Mouse (Mus musculus) spleen, postnatal 14 days (tissue): ENCODE data around the gene Dynll2.
"Not testable (repeated sequence)": the region's sequence is repeated elsewhere in the genome, so short reads cannot be mapped to it uniquely, and the experiment has no call there.

ENCODE experiments used
- DNase-seq, 2 experiments: peaks; one replicate each; pipeline ENCODE4 v3.0.0; 2021 to 2022; ENCODE audit warnings: low spot score in 2 of 2

Dynll2 gene

DNA sequence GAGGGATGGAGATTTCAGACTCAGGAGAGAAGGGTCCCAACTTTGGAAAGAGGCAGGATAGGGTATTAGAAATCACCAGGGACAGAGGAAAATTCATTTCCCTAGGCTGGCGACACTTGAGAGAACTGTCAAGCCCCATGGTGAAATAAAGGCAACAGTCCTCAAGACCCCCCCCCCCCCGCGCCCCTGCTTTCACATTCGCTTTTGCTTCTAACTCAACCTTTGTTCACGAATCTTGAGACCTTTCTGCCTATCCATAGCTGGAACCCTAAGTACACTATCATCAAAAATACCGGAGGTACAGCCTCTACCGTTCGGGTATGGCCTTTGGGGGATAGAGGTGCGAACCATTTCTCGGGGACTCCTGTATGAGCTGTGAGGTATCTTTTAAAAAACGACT, 528 bp upstream of the Dynll2 start:
- no peak for DNase-seq

- peak in 1 of 2 experiments; percentile 19 for DNase-seq
These were observed 1.1 kb downstream of the Dynll2 start for GRCm38 (mm10) chr11:87986141-87986741.

GRCm38 (mm10) chr11:87985643-87986042, 1.7 kb downstream of the Dynll2 start:
- DNase-seq, result no peak

DNA sequence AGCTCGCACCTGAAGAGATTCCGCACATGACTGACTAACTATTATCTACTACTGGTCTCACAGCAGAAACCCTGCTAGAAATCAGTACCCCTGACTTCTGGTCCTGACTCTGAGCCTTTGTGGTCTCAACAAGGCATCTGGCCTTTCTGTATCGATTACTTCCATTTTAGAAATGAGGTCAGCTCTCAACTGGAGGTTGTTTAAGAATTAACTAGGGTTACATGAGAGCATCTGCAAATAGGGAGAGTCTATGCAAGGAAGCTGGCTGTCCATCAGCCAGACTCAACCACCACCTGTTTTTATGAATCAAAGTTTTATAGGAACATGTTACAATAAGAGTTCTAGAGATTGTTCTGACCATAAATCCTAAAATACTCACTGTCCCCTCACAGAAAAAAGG, 2.8 kb downstream of the Dynll2 start:
- no peak for DNase-seq

DNA sequence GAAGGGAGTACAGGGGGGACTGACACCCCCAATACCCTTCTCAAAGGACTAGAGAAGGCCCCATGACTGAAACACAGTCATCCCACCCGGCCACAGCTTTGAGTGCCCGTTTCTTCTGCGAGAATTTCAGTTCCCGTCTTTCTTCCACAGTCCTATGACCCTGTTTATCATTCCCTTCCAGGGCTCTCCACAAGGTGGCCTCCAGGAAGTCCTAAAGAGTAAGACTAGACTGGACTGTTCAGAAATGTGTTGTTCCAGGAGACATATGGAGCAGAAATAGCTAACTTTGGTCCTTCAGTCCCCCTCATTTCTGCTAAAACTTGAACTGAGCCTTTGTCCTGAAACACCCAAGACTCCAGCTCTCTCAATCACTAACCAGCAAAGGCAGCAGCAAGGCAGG, 8.4 kb downstream of the Dynll2 start:
- DNase-seq, result no peak

DNA sequence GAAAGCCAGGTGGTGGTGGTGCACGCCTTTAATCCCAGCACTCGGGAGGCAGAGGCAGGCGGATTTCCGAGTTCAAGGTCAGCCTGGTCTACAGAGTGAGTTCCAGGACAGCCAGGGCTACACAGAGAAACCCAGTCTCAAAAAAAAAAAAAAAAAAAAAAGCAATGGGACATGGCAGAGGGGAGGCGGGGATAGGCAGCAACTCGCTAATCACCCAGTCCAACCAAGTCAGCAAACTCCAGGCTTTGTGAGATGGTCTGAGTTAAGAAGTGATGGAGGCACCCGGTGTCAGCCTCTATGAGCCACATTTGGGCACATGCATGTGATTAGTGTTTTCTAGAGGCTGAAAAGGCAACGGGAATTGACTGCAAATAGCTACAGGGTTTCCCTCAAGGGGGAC, 10.3 kb downstream of the Dynll2 start:
- DNase-seq, result not testable (repeated sequence)

- DNase-seq, result peak in 1 of 2 experiments; percentile 36
These were observed 12.7 kb downstream of the Dynll2 start for GRCm38 (mm10) chr11:87974477-87975181.

- no peak for DNase-seq
These were observed 13.6 kb downstream of the Dynll2 start for GRCm38 (mm10) chr11:87973559-87974305.

DNA sequence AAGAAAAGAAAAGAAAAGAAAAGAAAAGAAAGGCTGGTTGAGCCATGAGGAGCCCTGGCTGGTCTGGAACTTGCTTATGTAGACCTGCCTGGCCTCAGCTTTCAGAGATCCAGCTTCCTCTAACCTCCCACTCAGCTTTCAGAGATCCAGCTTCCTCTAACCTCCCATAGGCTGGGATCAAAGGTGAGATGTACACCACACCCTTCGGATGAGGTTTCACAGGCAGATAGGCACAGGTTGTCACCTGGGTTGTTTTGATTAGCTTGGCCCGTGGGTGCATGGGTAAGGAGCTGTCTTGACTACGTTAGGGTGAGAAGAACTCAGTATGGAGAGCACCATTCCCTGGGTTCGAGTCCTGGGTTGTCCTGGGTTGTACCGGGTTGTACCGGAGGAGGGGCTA, 14.5 kb downstream of the Dynll2 start:
- DNase-seq, result no peak

DNA sequence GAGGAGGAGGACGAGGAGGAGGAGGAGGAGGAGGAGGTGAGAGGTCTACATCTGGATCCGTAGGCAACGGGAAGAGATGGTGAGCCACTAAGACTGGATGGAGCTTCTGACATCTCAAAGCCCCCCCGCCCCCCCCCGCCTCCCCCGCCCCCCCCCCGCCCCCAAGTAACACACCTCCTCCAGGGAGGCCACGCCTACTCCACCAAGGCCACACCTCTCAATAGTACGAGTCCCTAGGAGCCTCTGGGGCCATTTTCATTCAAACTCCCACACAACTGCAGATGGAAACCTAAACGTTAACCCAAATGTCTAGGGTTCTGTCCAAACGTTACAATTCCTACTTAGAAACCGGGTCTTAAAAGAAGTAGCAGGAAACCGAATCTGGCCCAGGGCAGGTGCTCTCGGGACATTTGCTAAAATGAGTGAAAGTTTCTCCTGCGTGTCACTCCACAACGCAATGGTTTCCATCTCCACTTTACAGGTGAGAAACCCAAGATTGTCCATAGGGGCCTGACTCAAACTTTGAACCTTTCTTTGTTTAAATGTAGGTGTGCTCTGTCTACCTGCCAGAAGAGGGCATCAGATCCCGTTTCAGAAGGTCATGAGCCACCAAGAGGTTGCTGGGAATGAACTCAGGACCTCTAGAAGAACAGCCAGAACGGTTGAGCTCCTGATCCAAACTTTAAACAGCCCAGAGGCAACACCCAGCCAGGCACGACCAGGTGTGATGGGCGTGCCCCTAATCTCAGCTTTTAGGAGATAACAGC, 18.8 kb downstream of the Dynll2 start:
- no peak for DNase-seq

GRCm38 (mm10) chr11:87967692-87968289, 19.5 kb downstream of the Dynll2 start:
- peak; percentile 70 to 87 for DNase-seq

GRCm38 (mm10) chr11:87966214-87966613, 21.1 kb downstream of the Dynll2 start:
- DNase-seq, result no peak

DNA sequence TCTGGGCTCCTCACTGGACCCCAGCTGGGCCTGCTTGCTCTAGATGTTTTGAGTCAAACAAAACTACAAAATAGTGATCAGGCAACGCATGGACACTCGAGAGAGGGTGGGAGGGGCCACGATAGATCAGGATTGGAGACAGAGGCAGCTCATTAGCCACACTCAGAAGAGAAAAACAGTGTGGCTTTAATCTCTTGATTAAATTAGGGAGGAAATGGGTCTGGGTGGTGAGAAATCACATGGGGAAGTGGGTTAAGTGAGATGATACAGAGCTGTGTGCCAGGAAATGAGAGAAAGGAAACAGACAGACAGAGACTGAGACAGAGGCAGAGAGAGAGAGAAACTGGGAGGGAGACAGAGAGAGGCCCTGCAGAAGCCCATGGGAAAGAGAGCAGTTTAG, 22.0 kb downstream of the Dynll2 start:
- DNase-seq, result no peak

- no peak for DNase-seq
These were observed 30.3 kb downstream of the Dynll2 start for GRCm38 (mm10) chr11:87957066-87957465.

GRCm38 (mm10) chr11:87955144-87955543, 32.2 kb downstream of the Dynll2 start:
- DNase-seq, result no peak

GRCm38 (mm10) chr11:87949990-87950389, 37.3 kb downstream of the Dynll2 start:
- no peak for DNase-seq

- no peak for DNase-seq
These were observed 51.9 kb downstream of the Dynll2 start for GRCm38 (mm10) chr11:87935467-87935866.

GRCm38 (mm10) chr11:87933731-87934130, 53.6 kb downstream of the Dynll2 start:
- DNase-seq, result no peak

- no peak for DNase-seq
These were observed 57.0 kb downstream of the Dynll2 start for GRCm38 (mm10) chr11:87930348-87930747.
